Mouse (Mus musculus) neural tube, embryonic 13.5 days (tissue): ENCODE results near the gene Olfr1321. TPM values are rescaled to one million over a fixed set of nuclear protein-coding genes. Genes with fewer than 3 reads are reported as not detected.

Experiments
- ATAC-seq: fragments of 200-750 bp; cut with Nextera tagmentation; 2 replicates; pipeline ENCODE4 v1.8.0; 2017; ENCODE audit warnings: low read depth, mild to moderate bottlenecking, moderate TSS enrichment, moderate library complexity
- H3K27ac ChIP-seq: fragments of 300-500 bp; sonication (generic); replicated peaks from 2 replicates; pipeline ENCODE4 v1.5.1; 2015; ENCODE audit warnings: moderate library complexity, mild to moderate bottlenecking, inconsistent platforms
- H3K27me3 ChIP-seq: fragments of 300-500 bp; sonication (generic); 2 replicates; pipeline ENCODE4 v1.6.1; 2015; ENCODE audit warnings: mild to moderate bottlenecking, inconsistent platforms
- H3K36me3 ChIP-seq: fragments of 300-500 bp; sonication (generic); 2 replicates; pipeline ENCODE4 v1.6.1; 2015; ENCODE audit warnings: mild to moderate bottlenecking, inconsistent platforms
- H3K4me1 ChIP-seq: fragments of 300-500 bp; sonication (generic); replicated peaks from 2 replicates; pipeline ENCODE4 v1.6.1; 2015; ENCODE audit warnings: inconsistent platforms
- H3K4me2 ChIP-seq: fragments of 300-500 bp; sonication (generic); 2 replicates; pipeline ENCODE4 v1.6.1; 2015; ENCODE audit warnings: inconsistent platforms, mild to moderate bottlenecking, moderate library complexity
- H3K4me3 ChIP-seq: fragments of 300-500 bp; sonication (generic); 2 replicates; pipeline ENCODE4 v1.5.1; 2015; ENCODE audit warnings: mild to moderate bottlenecking, inconsistent platforms
- H3K9ac ChIP-seq: fragments of 300-500 bp; sonication (generic); 2 replicates; pipeline ENCODE4 v1.6.1; 2015; ENCODE audit warnings: moderate library complexity, mild to moderate bottlenecking, inconsistent platforms
- H3K9me3 ChIP-seq: fragments of 300-500 bp; sonication (generic); 2 replicates; pipeline ENCODE4 v1.6.1; 2016; ENCODE audit warnings: inconsistent platforms
- WGBS: fragments of 180-500 bp; shearing (Covaris S2); methylation state at CpG from one replicate; pipeline ENCODE4 v1.1.7; 2015; 5-methylcytosine and 5-hydroxymethylcytosine counted together
- polyA plus RNA-seq: library from polyadenylated mRNA; unstranded; fragments of >200 nt; fragmentation: Nextera tagmentation; extraction: Ambion mirVana; gene quantifications from 2 replicates; pipeline ENCODE4 v1.2.1, GENCODE M21; 2015

Gene Olfr1321
- polyA plus RNA-seq: not detected in 2 replicates

GRCm38 (mm10) chrX:49734959-49735358 lies at the start of gene Olfr1321:
Gene Olfr1321, minus strand, starts transcription at chrX:49735059.
- H3K27me3 ChIP-seq: no peaks in the 10 kb centered on the region
- no peak within 1 kb of the TSS for H3K27ac ChIP-seq
- WGBS: 84% methylated on average over 2 of the region's 2 CpGs
- H3K9ac ChIP-seq: no peak within 1 kb of the TSS
- no peak for ATAC-seq
- H3K4me3 ChIP-seq: no peak within 1 kb of the TSS
- H3K36me3 ChIP-seq: no peaks in the 10 kb centered on the region
- no peak within 1 kb of the TSS for H3K4me2 ChIP-seq
- no peaks in the 10 kb centered on the region for H3K4me1 ChIP-seq
- no peaks in the 10 kb centered on the region for H3K9me3 ChIP-seq

GRCm38 (mm10) chrX:49770828-49771227 lies 36.0 kb upstream of the Olfr1321 start:
- WGBS: 26% methylated on average over 2 of the region's 2 CpGs
- Histone ChIP-seq H3K9ac (no peak overlapping the region), H3K4me2 (no peak overlapping the region), H3K27ac (no peak overlapping the region), H3K27me3 (no peaks in the 10 kb centered on the region), H3K4me1 (no peaks in the 10 kb centered on the region), H3K36me3 (no peaks in the 10 kb centered on the region), H3K9me3 (no peaks in the 10 kb centered on the region), H3K4me3 (no peak overlapping the region)
- no peak for ATAC-seq

GRCm38 (mm10) chrX:49745192-49745591 lies 10.3 kb upstream of the Olfr1321 start:
- Histone ChIP-seq H3K9ac (no peak overlapping the region), H3K4me3 (no peak overlapping the region), H3K36me3 (no peaks in the 10 kb centered on the region), H3K27ac (no peak overlapping the region), H3K4me2 (no peak overlapping the region), H3K9me3 (no peaks in the 10 kb centered on the region), H3K4me1 (no peaks in the 10 kb centered on the region), H3K27me3 (no peaks in the 10 kb centered on the region)
- ATAC-seq: no peak
- WGBS: 24% methylated on average over 5 of the region's 5 CpGs

Other genes with a start within 250 kb of the Olfr1321 start
- not detected in 2 replicates for gene Olfr1320, start 62.7 kb downstream of the Olfr1321 start, polyA plus RNA-seq
- 2.6 and 3.4 TPM in 2 replicates for gene Igsf1, start 62.7 kb upstream of the Olfr1321 start, polyA plus RNA-seq
- not detected in 2 replicates for gene Olfr1322, start 156.4 kb upstream of the Olfr1321 start, polyA plus RNA-seq